Mouse (Mus musculus): ENCODE measurements around the gene Best1.

DNA sequence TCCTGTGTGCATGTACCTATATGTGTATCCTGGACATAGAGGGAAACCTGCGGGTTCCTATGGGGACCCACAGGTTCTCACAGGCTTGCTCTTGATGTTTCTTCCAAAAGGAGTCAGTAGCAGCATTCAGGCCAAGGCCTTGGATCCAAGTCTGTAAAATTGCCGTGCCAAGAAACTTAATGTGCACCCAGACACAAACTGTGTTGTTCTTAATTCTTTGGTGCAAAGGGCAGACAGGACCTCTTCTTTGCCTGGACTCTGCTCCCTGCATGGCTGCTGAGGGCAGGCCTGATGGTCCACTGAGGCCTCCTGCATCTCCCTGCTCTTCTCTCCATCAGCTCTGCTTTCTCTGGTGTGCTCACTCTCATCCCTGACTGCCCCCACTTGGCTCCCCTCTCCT, 28.3 kb upstream of the Best1 start:
- TF ChIP-seq CTCF (IDR thresholded peaks at IDR 0.05; ENCODE audit: insufficient read depth, low read depth, low read length) (no peak), POLR2A (IDR thresholded peaks at IDR 0.05; ENCODE audit: insufficient read depth, low read depth, low read length) (no peak)
